ENCODE assay signal across 14 mouse cellular contexts in genomic region chr15:74055196-74055595, GRCm38 (mm10).
"Had no signal": no experiment of that assay in that cellular context is flagged by ENCODE, and none has a peak within 500 bp of the region (broad histone marks: within the 10 kb centered on the region; RNA-seq: fewer than 3 reads in every experiment).

No protein-coding gene starts in this region.

- H3K4me1 ChIP-seq: neural tube, embryonic 12.5 days had no signal

- H3K4me2 ChIP-seq: lung, embryonic 14.5 days; midbrain, embryonic 11.5 days; midbrain, embryonic 13.5 days; midbrain, embryonic 15.5 days; neural tube, embryonic 12.5 days had no signal

- DNase-seq: lung, adult 18-20 months; lung, postnatal 10 days; lung, postnatal 4 days; right cerebral cortex, postnatal 25 days; spleen, adult 18-20 months; thymus, adult 18-20 months; thymus, postnatal 14 days; thymus, postnatal 36 days had no signal

- H3K9me3 ChIP-seq: midbrain, embryonic 13.5 days; midbrain, embryonic 15.5 days; neural tube, embryonic 12.5 days had no signal

- H3K4me3 ChIP-seq: midbrain, embryonic 13.5 days; midbrain, embryonic 15.5 days; myocyte; neural tube, embryonic 12.5 days had no signal

- H3K27me3 ChIP-seq: midbrain, embryonic 13.5 days; midbrain, embryonic 15.5 days; neural tube, embryonic 12.5 days had no signal

- ATAC-seq: midbrain, embryonic 13.5 days; midbrain, embryonic 15.5 days had no signal

- H3K9ac ChIP-seq: lung, embryonic 14.5 days; midbrain, embryonic 13.5 days; midbrain, embryonic 15.5 days; neural tube, embryonic 12.5 days had no signal

- H3K27ac ChIP-seq: midbrain, embryonic 13.5 days; midbrain, embryonic 15.5 days; neural tube, embryonic 12.5 days had no signal

- H3K36me3 ChIP-seq: midbrain, embryonic 13.5 days; midbrain, embryonic 15.5 days; neural tube, embryonic 12.5 days had no signal
